Mouse (Mus musculus) cerebellum, postnatal 25 days (tissue): ENCODE measurements around the gene Nit1.
"Not testable (repeated sequence)": the region's sequence is repeated elsewhere in the genome, so short reads cannot be mapped to it uniquely, and the experiment has no call there.

Experiments used
- DNase-seq, 2 experiments: peaks; one replicate each; pipeline ENCODE4 v3.0.0; 2021; ENCODE audit warnings: mixed read lengths in 2 of 2

Nit1 gene

DNA sequence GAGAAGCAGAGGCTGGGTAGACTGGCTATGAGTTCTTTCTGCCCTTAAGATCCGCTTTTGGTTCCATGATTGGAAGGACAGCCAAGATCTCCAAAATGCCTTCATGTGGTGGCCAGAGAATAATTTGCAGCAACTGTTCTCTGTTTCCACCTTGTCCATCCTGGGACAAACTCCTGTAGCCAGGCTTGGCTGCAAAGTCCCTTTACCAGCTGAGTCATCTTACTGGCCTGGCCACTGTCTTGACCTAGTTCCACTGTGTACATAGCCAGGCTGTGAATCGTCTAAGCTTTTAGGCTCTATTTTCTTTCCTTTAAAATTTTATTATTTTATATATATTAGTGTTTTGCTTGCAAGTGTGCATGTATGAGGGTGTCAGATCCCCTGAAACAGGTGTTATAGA lies 3.8 kb upstream of the Nit1 start:
- DNase-seq = peak in 1 of 2 experiments; percentile 15

DNA sequence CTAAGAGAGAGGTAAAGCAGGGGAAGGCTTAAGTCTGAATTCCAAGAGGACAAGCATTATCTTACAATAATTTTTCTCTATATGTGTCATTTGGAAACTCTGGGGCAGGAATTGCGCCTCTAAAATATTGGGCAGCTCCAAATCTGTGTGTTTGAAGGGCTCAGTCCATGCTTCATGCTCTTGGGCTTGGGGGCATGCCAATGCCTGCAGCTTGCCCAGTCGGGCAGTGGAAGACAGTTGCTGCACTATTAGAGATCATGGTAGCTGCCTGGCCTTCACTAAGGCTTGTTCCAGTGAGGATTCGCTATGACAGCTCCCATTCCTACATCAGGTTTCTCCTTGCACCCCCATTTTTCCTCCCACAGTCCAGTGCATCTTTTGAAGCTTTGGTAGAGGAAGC lies 3.2 kb upstream of the Nit1 start:
- peak; percentile 36 to 69 for DNase-seq

DNA sequence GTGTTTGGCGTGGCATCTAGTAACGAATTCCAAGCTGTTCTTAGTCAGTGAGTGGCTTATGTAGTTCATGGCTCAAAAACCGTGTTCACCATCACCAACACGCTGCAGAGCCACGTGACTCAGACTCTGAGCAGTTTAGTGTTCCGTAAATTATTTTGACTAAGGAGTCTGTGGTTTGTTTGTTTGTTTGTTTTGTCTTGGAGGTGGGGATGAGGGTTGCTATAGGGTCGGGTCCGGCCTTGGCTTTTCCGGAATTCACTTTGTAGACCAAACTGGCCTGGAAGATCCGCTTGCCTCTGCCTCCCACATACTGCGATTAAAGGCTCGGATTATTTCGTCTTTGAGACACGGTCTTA lies 627 bp upstream of the Nit1 start:
- DNase-seq = no peak

GRCm38 (mm10) chr1:171344715-171345114 lies 731 bp downstream of the Nit1 start:
- DNase-seq = no peak

- DNase-seq = peak in 1 of 2 experiments; percentile 39
Measured at GRCm38 (mm10) chr1:171343922-171344677, 1.3 kb downstream of the Nit1 start.

DNA sequence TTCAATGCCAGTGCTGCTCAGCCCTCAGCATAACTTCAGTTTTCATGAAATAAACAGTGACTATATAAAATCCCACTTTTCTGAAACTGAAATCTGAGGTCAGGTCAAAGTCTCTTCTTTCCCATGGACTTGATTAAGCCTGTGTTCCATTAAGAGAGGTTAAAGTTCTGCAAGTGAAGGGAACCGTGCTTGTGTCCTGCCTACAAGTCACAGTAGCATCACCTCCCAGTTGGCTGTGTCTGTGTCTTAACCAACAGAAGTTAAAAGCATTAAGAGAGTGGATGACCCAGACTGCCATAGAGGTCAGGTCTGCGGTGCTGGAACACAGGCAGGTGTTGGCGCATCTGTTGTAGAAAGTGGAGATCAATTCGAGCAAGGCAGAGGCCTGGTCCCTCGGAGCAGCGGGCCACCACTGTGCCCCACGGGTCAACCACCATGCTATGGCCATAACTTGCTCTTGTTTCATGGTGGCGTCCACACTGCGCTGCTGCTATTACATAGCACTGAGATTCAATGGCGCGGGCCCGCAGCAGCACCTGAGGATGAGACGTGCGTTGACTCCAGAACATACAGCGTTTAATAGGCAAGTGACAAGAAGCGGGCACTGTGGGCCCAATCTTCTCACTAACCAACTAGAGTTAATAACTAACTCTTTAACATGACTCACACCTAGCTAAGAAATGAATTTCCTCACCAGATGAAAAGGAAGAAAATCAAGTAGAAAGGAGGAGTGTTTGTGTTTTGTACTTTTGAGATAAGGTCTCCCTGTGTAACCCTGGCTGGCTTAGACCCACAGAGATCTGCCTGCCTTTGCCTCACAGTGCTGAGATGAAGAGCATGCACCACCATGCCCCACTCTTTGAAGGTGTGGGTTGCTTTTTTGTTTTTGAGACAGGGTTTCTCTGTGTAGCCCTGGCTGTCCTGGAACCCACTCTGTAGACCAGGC lies 2.9 kb downstream of the Nit1 start:
- no peak for DNase-seq

DNA sequence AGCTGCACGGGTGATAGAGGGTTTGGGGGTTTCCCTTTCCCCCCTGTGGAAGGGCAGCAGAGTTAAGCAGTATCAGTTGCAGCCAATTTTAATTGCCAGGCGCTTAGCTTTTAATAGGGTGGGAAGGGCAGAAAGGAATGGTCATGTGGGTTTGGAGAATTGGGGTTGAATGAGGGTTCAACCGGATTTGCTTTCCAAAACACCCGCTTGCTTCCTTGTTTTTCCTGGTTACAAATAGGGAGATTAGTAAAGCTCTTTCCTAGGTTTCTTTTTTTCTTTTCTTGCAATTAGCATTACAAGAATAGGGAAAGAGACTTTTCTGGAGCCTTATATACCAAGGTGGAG lies 15.3 kb downstream of the Nit1 start:
- DNase-seq = no peak

- no peak for DNase-seq
Measured at GRCm38 (mm10) chr1:171329433-171330215, 15.8 kb downstream of the Nit1 start.

DNA sequence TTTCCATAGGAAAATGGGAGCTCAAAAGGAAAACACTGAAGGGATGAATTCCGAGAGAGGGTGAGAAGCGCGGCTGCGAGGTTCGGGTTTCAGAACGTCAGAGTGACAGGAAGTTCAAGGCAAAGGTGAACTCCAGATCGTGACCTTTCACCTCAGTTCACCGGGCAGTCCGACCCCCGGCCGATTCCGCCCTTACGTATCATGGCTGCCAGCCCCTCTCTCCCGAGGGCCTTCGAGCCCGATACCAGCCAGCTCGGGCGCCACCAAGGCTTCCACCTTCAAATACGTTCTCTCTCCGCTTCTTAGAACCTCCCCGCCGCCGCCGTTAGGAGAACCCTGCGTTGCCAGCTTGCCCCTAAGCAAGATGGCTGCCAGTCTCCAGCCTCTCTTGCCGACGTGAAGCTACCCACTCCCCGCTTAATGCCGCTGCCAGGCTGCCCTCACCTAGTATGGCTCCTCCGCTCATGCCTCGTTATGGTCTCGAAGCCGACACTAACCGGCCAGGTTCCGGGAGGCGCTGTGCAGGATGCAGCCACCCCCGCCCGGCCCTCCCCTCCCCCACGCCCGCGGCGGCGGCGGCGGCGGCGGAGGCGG lies 16.5 kb downstream of the Nit1 start, which contains the start of gene Dedd:
TSS of gene Dedd (plus strand) at position 307 of the 594 bp plus-strand sequence.
- peak; percentile 92 to 93 for DNase-seq

DNA sequence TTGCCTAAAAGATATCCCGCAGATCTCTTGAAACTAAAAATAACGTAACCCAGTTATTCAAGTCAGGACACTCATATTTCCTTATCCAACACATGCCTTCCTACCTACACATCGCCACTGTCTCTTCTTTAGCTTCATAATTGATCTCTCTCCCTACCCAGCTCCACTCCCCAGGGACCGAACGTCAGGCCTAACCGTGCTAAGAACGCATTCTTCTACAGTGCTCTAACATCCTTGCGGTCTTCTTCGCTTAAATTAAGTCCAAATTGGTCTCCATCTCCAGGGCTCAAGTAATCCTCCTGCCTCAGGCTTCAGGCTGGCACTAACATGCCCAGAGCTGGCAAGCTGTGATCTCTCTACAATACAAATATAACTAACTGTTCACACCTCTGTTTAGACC lies 17.2 kb downstream of the Nit1 start:
- DNase-seq = peak in 1 of 2 experiments; percentile 14

DNA sequence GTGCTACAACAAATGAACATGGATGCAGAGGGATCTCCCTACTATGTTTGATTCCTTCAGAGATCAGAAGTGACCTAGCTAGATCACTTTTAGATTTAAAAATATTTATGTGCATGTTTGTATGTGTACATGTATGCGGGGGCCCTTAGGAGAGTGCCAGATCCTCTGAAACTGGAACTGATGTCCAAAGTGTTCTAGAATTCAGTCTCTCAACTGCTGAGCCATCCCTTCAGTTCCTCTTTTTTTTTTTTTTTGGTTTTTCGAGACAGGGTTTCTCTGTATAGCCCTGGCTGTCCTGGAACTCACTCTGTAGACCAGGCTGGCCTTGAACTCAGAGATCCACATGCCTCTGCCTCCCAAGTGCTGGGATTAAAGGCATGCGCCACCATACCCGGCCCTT lies 18.9 kb downstream of the Nit1 start:
- not testable (repeated sequence) for DNase-seq

GRCm38 (mm10) chr1:171325571-171325970 lies 19.9 kb downstream of the Nit1 start:
- no peak for DNase-seq

GRCm38 (mm10) chr1:171322012-171322411 lies 23.4 kb downstream of the Nit1 start:
- DNase-seq = peak in 1 of 2 experiments; percentile 27

DNA sequence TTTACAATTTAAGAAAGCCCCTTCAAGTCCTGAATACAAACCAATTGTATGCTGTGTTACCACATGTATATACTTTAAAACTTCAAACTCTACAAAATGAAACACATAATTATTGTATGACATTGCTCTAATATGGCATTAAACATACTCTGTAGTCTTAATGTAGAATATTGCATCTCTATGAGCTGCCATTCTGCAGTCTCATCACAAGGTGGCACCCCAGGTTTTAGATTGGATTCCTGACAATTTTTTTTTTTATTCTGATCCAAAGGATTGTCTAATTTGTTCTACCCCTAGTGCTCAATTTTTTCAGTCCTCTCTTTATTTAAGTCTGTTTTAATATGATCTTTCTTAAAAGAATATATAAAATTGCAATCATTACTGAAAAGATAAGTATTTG lies 24.0 kb downstream of the Nit1 start:
- peak in 1 of 2 experiments; percentile 31 for DNase-seq

GRCm38 (mm10) chr1:171320151-171320550 lies 25.3 kb downstream of the Nit1 start:
- DNase-seq = peak; percentile 84 to 86

GRCm38 (mm10) chr1:171319748-171320147 lies 25.7 kb downstream of the Nit1 start:
- peak in 1 of 2 experiments; percentile 48 for DNase-seq

- no peak for DNase-seq
Measured at GRCm38 (mm10) chr1:171309321-171309720, 36.1 kb downstream of the Nit1 start.

- not testable (repeated sequence) for DNase-seq
Measured at GRCm38 (mm10) chr1:171306157-171306556, 39.3 kb downstream of the Nit1 start.

GRCm38 (mm10) chr1:171298226-171298625 lies 47.2 kb downstream of the Nit1 start:
- peak in 1 of 2 experiments; percentile 30 for DNase-seq

- DNase-seq = no peak
Measured at GRCm38 (mm10) chr1:171295063-171295402, 50.4 kb downstream of the Nit1 start.

- peak; percentile 85 to 91 for DNase-seq
Measured at GRCm38 (mm10) chr1:171294298-171295062, 51.0 kb downstream of the Nit1 start, which contains the start of gene Ufc1. TSS of gene Ufc1 (minus strand) at chr1:171295024.

GRCm38 (mm10) chr1:171293906-171294297 lies 51.5 kb downstream of the Nit1 start:
- no peak for DNase-seq
